Mouse (Mus musculus) large intestine, adult 2 months (tissue): ENCODE data around the gene Mvb12b. TPM values are rescaled to one million over a fixed set of nuclear protein-coding genes. Genes with fewer than 3 reads are reported as not detected.
A peak's percentile ranks its signal among the peaks of the same experiment; 100 is the strongest.

Experiments
- DNase-seq: peaks from one replicate; pipeline ENCODE4 v3.0.0-alpha.2; 2012; ENCODE audit warnings: low read depth, low spot score
- WGBS: fragments of 180-500 bp; shearing (Covaris S2); methylation state at CpG from one replicate; pipeline ENCODE4 v1.1.7; 2018; 5-methylcytosine and 5-hydroxymethylcytosine counted together
- polyA plus RNA-seq: library from polyadenylated mRNA; depleted of rRNA; stranded (reverse); fragments of >200 nt; gene quantifications from 2 replicates; pipeline ENCODE4 v1.2.3, GENCODE M21; 2012

Mvb12b gene
- polyA plus RNA-seq, 1 experiment: 7.9 TPM

- DNase-seq: no peak
- WGBS: 79% methylated on average over 6 of the region's 6 CpGs
Measured at GRCm38 (mm10) chr2:33888100-33888385, 297 bp upstream of the Mvb12b start.

- WGBS: 6% methylated on average over 51 of the region's 51 CpGs
- no peak for DNase-seq
Measured at GRCm38 (mm10) chr2:33886386-33887327, 1.1 kb downstream of the Mvb12b start.

GRCm38 (mm10) chr2:33885264-33885651 lies 2.5 kb downstream of the Mvb12b start:
- no peak for DNase-seq
- WGBS: 93% methylated on average over 3 of the region's 3 CpGs

GRCm38 (mm10) chr2:33884623-33885263 lies 3.0 kb downstream of the Mvb12b start:
- 60% methylated on average over 7 of the region's 7 CpGs for WGBS
- DNase-seq: peak; percentile 16

GRCm38 (mm10) chr2:33879223-33879622 lies 8.5 kb downstream of the Mvb12b start:
- 82% methylated on average over 2 of the region's 2 CpGs for WGBS
- DNase-seq: no peak

GRCm38 (mm10) chr2:33878437-33878836 lies 9.3 kb downstream of the Mvb12b start:
- no peak for DNase-seq

GRCm38 (mm10) chr2:33877663-33878360 lies 9.9 kb downstream of the Mvb12b start:
- no peak for DNase-seq
- WGBS: 93% methylated on average over 6 of the region's 6 CpGs

More at GRCm38 (mm10) chr2:33878437-33878836, 9.3 kb downstream of the Mvb12b start:
- WGBS: 79% methylated on average over 11 of the region's 11 CpGs

GRCm38 (mm10) chr2:33876529-33877290 lies 11.0 kb downstream of the Mvb12b start:
- 45% methylated on average over 25 of the region's 25 CpGs for WGBS
- DNase-seq: no peak

- DNase-seq: no peak
- 84% methylated on average over 12 of the region's 12 CpGs for WGBS
Measured at GRCm38 (mm10) chr2:33875594-33875993, 12.2 kb downstream of the Mvb12b start.

GRCm38 (mm10) chr2:33874856-33875576 lies 12.7 kb downstream of the Mvb12b start:
- 90% methylated on average over 10 of the region's 10 CpGs for WGBS
- no peak for DNase-seq

- no peak for DNase-seq
- WGBS: 75% methylated on average over 5 of the region's 5 CpGs
Measured at GRCm38 (mm10) chr2:33874367-33874766, 13.4 kb downstream of the Mvb12b start.

- DNase-seq: no peak
- WGBS: 64% methylated on average over 8 of the region's 8 CpGs
Measured at GRCm38 (mm10) chr2:33873501-33873900, 14.2 kb downstream of the Mvb12b start.

- no peak for DNase-seq
- WGBS: 70% methylated on average over 8 of the region's 8 CpGs
Measured at GRCm38 (mm10) chr2:33872841-33873271, 14.9 kb downstream of the Mvb12b start.

- 95% methylated on average over 4 of the region's 4 CpGs for WGBS
- no peak for DNase-seq
Measured at GRCm38 (mm10) chr2:33871181-33871520, 16.6 kb downstream of the Mvb12b start.

GRCm38 (mm10) chr2:33870369-33871180 lies 17.2 kb downstream of the Mvb12b start:
- DNase-seq: no peak
- WGBS: 58% methylated on average over 17 of the region's 17 CpGs

- no peak for DNase-seq
- 64% methylated on average over 10 of the region's 10 CpGs for WGBS
Measured at GRCm38 (mm10) chr2:33869689-33870343, 17.9 kb downstream of the Mvb12b start.

GRCm38 (mm10) chr2:33868996-33869688 lies 18.6 kb downstream of the Mvb12b start:
- no peak for DNase-seq
- WGBS: 67% methylated on average over 5 of the region's 5 CpGs
